Mouse (Mus musculus) stomach, embryonic 16.5 days (tissue): Measurements from ENCODE around the gene Cyp2j8. TPM values are rescaled to one million over a fixed set of nuclear protein-coding genes. Genes with fewer than 3 reads are reported as not detected.
"Not testable (repeated sequence)": the region's sequence is repeated elsewhere in the genome, so short reads cannot be mapped to it uniquely, and the experiment has no call there.

Source experiments
- ATAC-seq: fragments of 200-750 bp; cut with Nextera tagmentation; 2 replicates; pipeline ENCODE4 v1.8.0; 2017; ENCODE audit warnings: moderate number of reproducible peaks, moderate TSS enrichment; ENCODE audit not compliant: insufficient read depth, low FRiP score
- H3K27ac ChIP-seq: fragments of 300-500 bp; sonication (generic); 2 replicates; pipeline ENCODE4 v1.5.1; 2014; ENCODE audit warnings: low read length
- H3K27me3 ChIP-seq: fragments of 300-500 bp; sonication (generic); 2 replicates; pipeline ENCODE4 v1.6.1; 2014; ENCODE audit warnings: low read length, control low read depth, mixed read lengths; ENCODE audit not compliant: control insufficient read depth, insufficient read depth
- H3K36me3 ChIP-seq: fragments of 300-500 bp; sonication (generic); 2 replicates; pipeline ENCODE4 v1.6.1; 2014; ENCODE audit warnings: low read length; ENCODE audit not compliant: control insufficient read depth, insufficient read depth
- H3K4me1 ChIP-seq: fragments of 300-500 bp; sonication (generic); 2 replicates; pipeline ENCODE4 v1.6.1; 2014; ENCODE audit warnings: low read length, control low read depth, mixed read lengths; ENCODE audit not compliant: control insufficient read depth, insufficient read depth
- H3K4me2 ChIP-seq: fragments of 300-500 bp; sonication (generic); 2 replicates; pipeline ENCODE4 v1.6.1; 2014; ENCODE audit warnings: low read depth, low read length, mixed read lengths
- H3K4me3 ChIP-seq: fragments of 300-500 bp; sonication (generic); replicated peaks from 2 replicates; pipeline ENCODE4 v1.5.1; 2014; ENCODE audit warnings: mild to moderate bottlenecking, low read length
- H3K9ac ChIP-seq: fragments of 300-500 bp; sonication (generic); 2 replicates; pipeline ENCODE4 v1.6.1; 2014; ENCODE audit warnings: low read length
- H3K9me3 ChIP-seq: fragments of 300-500 bp; sonication (generic); replicated peaks from 2 replicates; pipeline ENCODE4 v1.6.1; 2016; ENCODE audit warnings: low read length, control low read depth; ENCODE audit not compliant: control insufficient read depth
- WGBS: fragments of 180-500 bp; shearing (Covaris S2); extraction: QIAGEN DNeasy Blood & Tissue Kit; methylation state at CpG from one replicate; pipeline ENCODE4 v1.1.7; 2014; 5-methylcytosine and 5-hydroxymethylcytosine counted together
- polyA plus RNA-seq: library from polyadenylated mRNA; unstranded; fragments of >200 nt; fragmentation: Nextera tagmentation; extraction: Ambion mirVana; gene quantifications from 2 replicates; pipeline ENCODE4 v1.2.1, GENCODE M21; 2015

Cyp2j8 gene
- polyA plus RNA-seq = not detected in 2 replicates

DNA sequence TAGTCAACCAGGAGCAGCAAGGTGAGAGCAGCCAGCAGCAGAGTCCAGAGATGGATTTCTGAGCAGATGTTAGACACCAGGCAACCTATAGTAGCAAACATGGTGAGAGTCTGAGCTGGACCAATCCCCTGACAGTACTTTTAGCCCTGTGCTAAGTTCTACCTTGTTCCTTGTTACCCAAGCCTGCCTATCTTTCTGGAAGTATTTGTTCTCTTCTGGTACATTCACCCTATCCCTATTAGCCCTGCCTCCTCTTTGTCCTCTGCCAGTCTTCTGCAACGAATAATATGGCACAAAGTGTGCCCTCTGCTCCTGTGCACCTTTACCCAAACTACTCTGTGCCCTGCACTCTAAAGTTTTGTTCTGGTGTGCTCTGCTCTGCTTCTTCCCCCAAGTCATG, at the start of gene Cyp2j8:
TSS of gene Cyp2j8 (minus strand) at position 101 of the 400 bp plus-strand sequence.
- H3K4me3 ChIP-seq = no peak within 1 kb of the TSS
- no peak within 1 kb of the TSS for H3K27ac ChIP-seq
- 74% methylated on average over 1 of the region's 1 CpGs for WGBS
- no peak within 1 kb of the TSS for H3K9ac ChIP-seq
- H3K36me3 ChIP-seq = no peaks in the 10 kb centered on the region
- no peak for ATAC-seq
- no peaks in the 10 kb centered on the region for H3K9me3 ChIP-seq
- no peaks in the 10 kb centered on the region for H3K4me1 ChIP-seq
- no peak within 1 kb of the TSS for H3K4me2 ChIP-seq
- H3K27me3 ChIP-seq = no peaks in the 10 kb centered on the region

DNA sequence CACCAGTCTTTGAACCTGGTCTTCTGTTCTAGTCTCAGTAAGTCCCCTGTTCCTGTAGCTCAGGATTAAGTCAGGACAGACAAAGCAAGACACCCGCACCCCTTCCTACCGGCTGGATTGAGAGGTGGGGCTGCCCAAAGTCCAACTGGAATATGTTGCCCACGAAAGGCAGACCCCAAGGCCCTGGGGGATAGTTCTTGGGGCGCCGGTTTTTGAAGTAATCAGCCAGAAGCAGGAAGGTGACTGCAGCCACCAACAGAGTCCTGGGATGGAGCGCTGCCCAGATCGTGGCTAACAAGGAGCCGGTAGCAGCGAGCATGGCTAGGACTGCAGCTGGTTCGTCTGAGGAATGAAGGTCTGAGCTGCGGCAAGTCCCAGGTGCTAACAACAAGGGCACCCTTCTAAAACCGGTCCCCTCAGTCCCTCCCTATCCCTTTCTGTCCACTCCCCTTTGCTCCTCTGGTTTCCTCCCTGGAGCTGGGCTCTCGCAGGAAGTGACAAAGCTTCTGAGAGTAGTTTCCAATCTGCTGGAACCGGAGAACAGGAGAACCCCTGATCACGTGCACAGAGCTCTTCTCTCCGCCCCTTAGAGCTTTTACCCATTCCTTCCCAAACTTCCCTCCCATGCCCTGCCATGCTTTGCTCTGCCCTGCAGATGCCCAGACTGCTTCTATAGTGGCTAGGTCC, 46.1 kb upstream of the Cyp2j8 start, which contains the start of gene Cyp2j6:
TSS of gene Cyp2j6 (minus strand) at position 529 of the 687 bp plus-strand sequence.
- peak within 1 kb of the TSS; percentile 74 for H3K4me3 ChIP-seq

DNA sequence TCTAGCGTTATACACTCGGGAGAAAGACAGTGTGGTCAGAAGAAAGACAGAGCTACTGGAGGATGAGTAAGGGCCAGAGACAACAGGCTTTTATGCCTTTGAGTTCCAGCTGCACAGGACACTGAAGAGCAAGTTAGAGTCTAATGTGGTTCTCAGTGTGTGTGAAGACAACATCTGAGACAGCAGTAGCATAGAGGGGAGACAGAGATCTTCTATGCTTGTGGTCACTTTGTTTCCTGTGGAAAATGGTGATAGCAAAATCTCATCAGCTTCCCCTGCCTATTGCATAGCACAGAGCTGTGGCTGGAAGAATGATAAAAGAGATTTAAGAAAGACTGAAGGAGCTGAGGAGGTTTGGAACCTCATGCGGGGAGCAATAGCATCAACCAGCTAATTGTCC, 44.4 kb upstream of the Cyp2j8 start:
- Histone ChIP-seq H3K27me3 (no peaks in the 10 kb centered on the region), H3K4me2 (peak overlapping the region; percentile 16), H3K9me3 (no peaks in the 10 kb centered on the region), H3K4me3 (no peak overlapping the region; the same call in 1 of the 2 replicates), H3K27ac (no peak overlapping the region), H3K4me1 (no peaks in the 10 kb centered on the region; the same call in 1 of the 2 replicates), H3K9ac (no peak overlapping the region), H3K36me3 (no peaks in the 10 kb centered on the region)
- 71% methylated on average over 3 of the region's 3 CpGs for WGBS
- ATAC-seq = no peak

More for the DNA sequence above, 46.1 kb upstream of the Cyp2j8 start, which contains the start of gene Cyp2j6:
- Histone ChIP-seq H3K27ac (peak within 1 kb of the TSS; percentile 84), H3K9me3 (no peaks in the 10 kb centered on the region), H3K9ac (peak within 1 kb of the TSS; percentile 84), H3K27me3 (no peaks in the 10 kb centered on the region), H3K4me1 (no peaks in the 10 kb centered on the region; the same call in 1 of the 2 replicates), H3K36me3 (no peaks in the 10 kb centered on the region), H3K4me2 (peak within 1 kb of the TSS; percentile 68)
- 1% methylated on average over 16 of the region's 16 CpGs for WGBS
- peak; percentile 96 for ATAC-seq

DNA sequence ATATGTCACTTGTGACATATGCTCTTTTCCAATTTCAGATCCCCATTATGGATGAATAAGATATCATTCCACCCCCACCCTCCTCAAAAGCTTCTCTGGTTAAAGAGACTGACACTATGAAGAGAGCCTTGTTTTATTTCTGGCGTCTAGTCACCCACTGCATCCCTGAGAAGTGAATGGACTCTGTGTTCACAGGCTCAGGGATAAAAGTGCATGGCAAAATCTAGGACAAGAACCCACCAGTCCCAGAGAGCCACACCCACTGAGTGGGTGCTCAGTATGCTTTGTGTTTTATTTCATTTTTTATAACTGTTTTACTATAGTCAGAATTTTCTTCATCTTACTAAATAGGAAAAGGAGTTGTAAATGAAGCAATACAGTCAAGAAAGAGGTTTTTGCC, 38.8 kb upstream of the Cyp2j8 start:
- no peaks in the 10 kb centered on the region for H3K4me1 ChIP-seq
- H3K27me3 ChIP-seq = no peaks in the 10 kb centered on the region
- ATAC-seq = no peak
- no peak overlapping the region for H3K9ac ChIP-seq
- no peak overlapping the region for H3K27ac ChIP-seq
- no peak overlapping the region for H3K4me3 ChIP-seq
- H3K9me3 ChIP-seq = no peaks in the 10 kb centered on the region
- no peak overlapping the region for H3K4me2 ChIP-seq
- no peaks in the 10 kb centered on the region for H3K36me3 ChIP-seq
- WGBS = 57% methylated on average over 1 of the region's 1 CpGs

DNA sequence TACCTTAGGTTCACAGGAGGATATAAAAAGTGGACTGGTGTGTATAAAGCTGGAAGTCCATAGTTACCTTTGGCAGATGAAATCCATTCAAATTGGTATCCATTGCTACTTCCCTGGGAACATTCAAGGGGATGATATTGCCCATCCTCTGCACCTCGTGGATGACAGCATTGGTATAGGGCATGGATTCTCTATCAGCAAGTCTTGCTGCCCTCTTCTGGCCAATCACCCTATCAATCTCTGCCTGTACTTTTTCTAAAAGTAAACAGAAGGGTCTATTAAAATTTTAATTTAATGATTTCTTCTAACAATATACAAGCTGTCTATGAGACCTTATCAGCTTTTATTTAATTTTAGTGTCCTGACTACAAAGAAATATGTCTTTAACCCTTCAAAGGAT, 18.6 kb upstream of the Cyp2j8 start:
- Histone ChIP-seq H3K27ac (no peak overlapping the region), H3K36me3 (peaks cover 4% of the 10 kb centered on the region; the same call in 1 of the 2 replicates), H3K4me2 (no peak overlapping the region), H3K4me1 (no peaks in the 10 kb centered on the region), H3K27me3 (no peaks in the 10 kb centered on the region), H3K4me3 (no peak overlapping the region), H3K9me3 (no peaks in the 10 kb centered on the region), H3K9ac (no peak overlapping the region)
- ATAC-seq = no peak
- 23% methylated on average over 1 of the region's 1 CpGs for WGBS

DNA sequence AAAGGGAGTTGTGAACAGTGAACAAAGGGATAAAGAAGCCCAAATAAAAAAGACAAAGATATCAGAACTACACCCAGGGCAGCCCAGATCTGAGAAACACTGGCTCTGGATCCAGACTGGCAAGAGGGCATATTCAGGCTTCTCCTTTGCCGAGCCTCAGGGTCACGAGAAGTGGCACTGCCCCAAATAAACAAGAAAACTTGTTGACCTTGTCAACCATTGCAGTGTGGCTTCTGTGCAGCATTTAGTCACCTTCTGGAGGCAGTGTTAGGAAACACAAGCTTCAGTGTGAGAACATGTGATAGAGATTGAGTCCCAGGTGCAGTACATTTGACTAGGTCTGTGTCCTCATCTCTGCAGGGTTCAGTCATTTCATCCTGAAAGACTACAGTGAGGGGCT, 15.1 kb upstream of the Cyp2j8 start:
- H3K9ac ChIP-seq = no peak overlapping the region
- ATAC-seq = no peak
- 0 out of 2 replicates have a peak, but pooled peaks cover 4% of the 10 kb centered on the region for H3K36me3 ChIP-seq
- no peaks in the 10 kb centered on the region for H3K4me1 ChIP-seq
- no peak overlapping the region for H3K4me2 ChIP-seq
- no peak overlapping the region for H3K27ac ChIP-seq
- WGBS = 63% methylated on average over 2 of the region's 2 CpGs
- no peaks in the 10 kb centered on the region for H3K9me3 ChIP-seq
- H3K27me3 ChIP-seq = no peaks in the 10 kb centered on the region
- no peak overlapping the region for H3K4me3 ChIP-seq

DNA sequence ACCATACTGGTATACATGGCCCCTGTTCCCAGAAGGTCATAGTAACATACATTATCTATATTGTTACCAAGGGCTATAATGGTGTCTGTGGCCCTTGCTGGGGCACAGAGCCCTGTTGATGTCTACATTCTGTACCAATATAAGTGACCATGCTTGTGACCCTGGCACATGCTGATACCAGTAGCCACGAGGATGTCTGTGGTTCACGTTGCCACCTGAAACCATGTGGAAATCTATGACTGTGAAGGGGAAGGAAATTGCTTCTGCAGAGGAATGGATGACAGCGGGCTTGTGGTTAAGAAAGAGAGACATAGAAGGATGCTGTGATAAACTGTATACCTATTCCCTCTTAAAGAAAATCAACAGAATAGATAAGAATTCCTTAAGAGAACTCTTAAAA, 2.9 kb upstream of the Cyp2j8 start:
- Histone ChIP-seq H3K4me2 (no peak overlapping the region), H3K4me3 (no peak overlapping the region), H3K27me3 (no peaks in the 10 kb centered on the region)

DNA sequence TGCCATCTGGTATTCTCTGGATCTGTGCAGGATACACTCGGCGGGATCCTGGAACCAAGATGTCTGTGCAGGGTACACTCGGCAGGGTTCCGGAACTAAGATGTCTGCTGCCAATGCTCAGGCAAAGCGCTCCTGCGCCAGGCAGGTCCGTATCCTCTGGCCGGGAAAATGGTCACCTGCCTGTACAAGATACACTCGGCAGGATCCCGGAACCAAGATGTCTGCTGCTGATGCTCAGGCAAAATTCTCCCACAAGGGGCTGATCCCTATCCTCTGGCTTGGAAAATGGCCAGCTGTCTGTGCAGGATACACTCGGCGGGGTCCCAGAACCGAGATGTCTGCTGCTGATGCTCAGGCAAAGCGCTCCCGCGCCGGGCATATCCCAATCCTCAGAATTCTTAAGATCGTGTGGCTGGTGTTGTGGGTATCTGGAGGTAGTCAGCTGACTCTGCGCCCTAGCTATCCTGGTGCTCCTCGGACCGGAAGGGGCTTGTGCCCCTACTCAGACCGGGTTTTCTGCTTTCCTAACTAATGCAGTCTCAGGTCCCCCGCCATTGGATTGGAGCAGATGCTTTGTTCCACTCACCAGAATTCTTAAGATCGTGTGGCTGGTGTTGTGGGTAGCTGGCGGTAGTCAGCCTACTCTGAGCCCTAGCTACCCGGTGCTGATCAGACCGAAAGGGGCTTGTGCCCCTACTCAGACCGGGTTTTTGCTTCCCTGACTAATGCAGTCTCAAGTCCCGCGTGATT, 43.7 kb downstream of the Cyp2j8 start:
- H3K9ac ChIP-seq, H3K9me3 ChIP-seq, H3K27me3 ChIP-seq, H3K4me2 ChIP-seq, H3K4me3 ChIP-seq, H3K27ac ChIP-seq, ATAC-seq, H3K4me1 ChIP-seq, H3K36me3 ChIP-seq: not testable (repeated sequence)
- 82% methylated on average over 30 of the region's 30 CpGs for WGBS

More for the DNA sequence above, 2.9 kb upstream of the Cyp2j8 start:
- Histone ChIP-seq H3K4me1 (no peaks in the 10 kb centered on the region), H3K9me3 (no peaks in the 10 kb centered on the region), H3K36me3 (no peaks in the 10 kb centered on the region), H3K27ac (no peak overlapping the region), H3K9ac (no peak overlapping the region)
- no peak for ATAC-seq
- WGBS = 89% methylated on average over 3 of the region's 3 CpGs
